Mouse (Mus musculus) layer of hippocampus, adult 11-12 months (tissue): ENCODE measurements around the gene Wipf2.
A peak's percentile ranks its signal among the peaks of the same experiment; 100 is the strongest.
"Not testable (repeated sequence)": the region's sequence is repeated elsewhere in the genome, so short reads cannot be mapped to it uniquely, and the experiment has no call there.

Source experiments
- DNase-seq: peaks from one replicate; pipeline ENCODE4 v3.0.0; 2022; ENCODE audit warnings: low spot score

Gene Wipf2

GRCm38 (mm10) chr11:98863028-98863750 is at the start of gene Wipf2:
Gene Wipf2, plus strand, starts transcription at chr11:98863638.
- DNase-seq, result peak; percentile 97

- DNase-seq, result no peak
Observed at GRCm38 (mm10) chr11:98816706-98817239, 46.7 kb upstream of the Wipf2 start.

GRCm38 (mm10) chr11:98820968-98821367 is 42.5 kb upstream of the Wipf2 start:
- DNase-seq, result no peak

- DNase-seq, result not testable (repeated sequence)
Observed at GRCm38 (mm10) chr11:98826071-98826470, 37.4 kb upstream of the Wipf2 start.

GRCm38 (mm10) chr11:98827877-98828276 is 35.6 kb upstream of the Wipf2 start:
- no peak for DNase-seq

- DNase-seq, result no peak
Observed at GRCm38 (mm10) chr11:98829091-98829775, 34.2 kb upstream of the Wipf2 start.

- no peak for DNase-seq
Observed at GRCm38 (mm10) chr11:98829875-98830274, 33.6 kb upstream of the Wipf2 start.

- no peak for DNase-seq
Observed at GRCm38 (mm10) chr11:98835296-98835695, 28.1 kb upstream of the Wipf2 start.

- DNase-seq, result no peak
Observed at GRCm38 (mm10) chr11:98835725-98836124, 27.7 kb upstream of the Wipf2 start.

GRCm38 (mm10) chr11:98836128-98836527 is 27.3 kb upstream of the Wipf2 start:
- DNase-seq, result no peak

- DNase-seq, result peak; percentile 79
Observed at GRCm38 (mm10) chr11:98836651-98837141, 26.7 kb upstream of the Wipf2 start, which contains the start of gene Rapgefl1. Gene Rapgefl1, plus strand, starts transcription at chr11:98836785.

- no peak for DNase-seq
Observed at GRCm38 (mm10) chr11:98837231-98837704, 26.2 kb upstream of the Wipf2 start.

GRCm38 (mm10) chr11:98837917-98838316 is 25.5 kb upstream of the Wipf2 start:
- DNase-seq, result no peak

GRCm38 (mm10) chr11:98838512-98838911 is 24.9 kb upstream of the Wipf2 start:
- peak; percentile 79 for DNase-seq

- DNase-seq, result no peak
Observed at GRCm38 (mm10) chr11:98839402-98839801, 24.0 kb upstream of the Wipf2 start.

- no peak for DNase-seq
Observed at GRCm38 (mm10) chr11:98839897-98840296, 23.5 kb upstream of the Wipf2 start.

- no peak for DNase-seq
Observed at GRCm38 (mm10) chr11:98846016-98846415, 17.4 kb upstream of the Wipf2 start.

GRCm38 (mm10) chr11:98846865-98847604 is 16.4 kb upstream of the Wipf2 start:
- no peak for DNase-seq

- no peak for DNase-seq
Observed at GRCm38 (mm10) chr11:98849196-98849894, 14.1 kb upstream of the Wipf2 start.

- no peak for DNase-seq
Observed at GRCm38 (mm10) chr11:98850100-98851093, 13.0 kb upstream of the Wipf2 start.
